Mouse (Mus musculus) stomach, postnatal 0 days (tissue): ENCODE results near the gene Phip. TPM values are rescaled to one million over a fixed set of nuclear protein-coding genes. Genes with fewer than 3 reads are reported as not detected.

Experiments
- ATAC-seq: fragments of 200-750 bp; cut with Nextera tagmentation; 2 replicates; pipeline ENCODE4 v1.8.0; 2017; ENCODE audit not compliant: low FRiP score, low TSS enrichment
- DNase-seq: peaks from one replicate; pipeline ENCODE4 v3.0.0-alpha.2; 2016; ENCODE audit warnings: low spot score
- H3K27ac ChIP-seq: fragments of 300-500 bp; sonication (generic); replicated peaks from 2 replicates; pipeline ENCODE4 v1.5.1; 2014; ENCODE audit warnings: mild to moderate bottlenecking, control low read depth
- H3K27me3 ChIP-seq: fragments of 300-500 bp; sonication (generic); 2 replicates; pipeline ENCODE4 v1.6.1; 2014; ENCODE audit warnings: low read length; ENCODE audit not compliant: control insufficient read depth, insufficient read depth
- H3K36me3 ChIP-seq: fragments of 300-500 bp; sonication (generic); 2 replicates; pipeline ENCODE4 v1.6.1; 2014; ENCODE audit warnings: low read length, mixed read lengths; ENCODE audit not compliant: control insufficient read depth, insufficient read depth
- H3K4me1 ChIP-seq: fragments of 300-500 bp; sonication (generic); replicated peaks from 2 replicates; pipeline ENCODE4 v1.6.1; 2014; ENCODE audit warnings: antibody characterized with exemption; ENCODE audit not compliant: control insufficient read depth, insufficient read depth
- H3K4me2 ChIP-seq: fragments of 300-500 bp; sonication (generic); replicated peaks from 2 replicates; pipeline ENCODE4 v1.6.1; 2014; ENCODE audit warnings: low read depth, mild to moderate bottlenecking, control low read depth, moderate library complexity
- H3K4me3 ChIP-seq: fragments of 300-500 bp; sonication (generic); 2 replicates; pipeline ENCODE4 v1.5.1; 2014; ENCODE audit warnings: low read depth, low read length, control low read depth
- H3K9ac ChIP-seq: fragments of 300-500 bp; sonication (generic); 2 replicates; pipeline ENCODE4 v1.6.1; 2014; ENCODE audit warnings: mild to moderate bottlenecking, low read length, control low read depth, mixed read lengths
- H3K9me3 ChIP-seq: fragments of 300-500 bp; sonication (generic); 2 replicates; pipeline ENCODE4 v1.6.1; 2016; ENCODE audit warnings: low read length; ENCODE audit not compliant: control insufficient read depth
- CTCF ChIP-seq: IDR thresholded peaks from 2 replicates; pipeline ENCODE4 v1.5.1; 2016; ENCODE audit warnings: antibody characterized with exemption, low read depth, mild to moderate bottlenecking, moderate library complexity
- EP300 ChIP-seq: optimal IDR thresholded peaks from 2 replicates; pipeline ENCODE3; 2016; ENCODE audit warnings: antibody characterized with exemption
- WGBS: fragments of 180-500 bp; shearing (Covaris S2); extraction: QIAGEN DNeasy Blood & Tissue Kit; methylation state at CpG from one replicate; pipeline ENCODE4 v1.1.7; 2014; 5-methylcytosine and 5-hydroxymethylcytosine counted together
- polyA plus RNA-seq: library from polyadenylated mRNA; unstranded; fragments of >200 nt; fragmentation: Nextera tagmentation; extraction: Ambion mirVana; gene quantifications from 2 replicates; pipeline ENCODE4 v1.2.1, GENCODE M21; 2015

Phip gene
- polyA plus RNA-seq, 1 experiment from 2014 or later = 22.1 TPM

- H3K4me1 ChIP-seq = no peaks in the 10 kb centered on the region
- peaks cover 4% of the 10 kb centered on the region; the same call in 1 of the 2 replicates for H3K36me3 ChIP-seq
- H3K9ac ChIP-seq = no peak overlapping the region
- no peaks in the 10 kb centered on the region for H3K27me3 ChIP-seq
- DNase-seq = no peak
- H3K4me3 ChIP-seq = no peak overlapping the region
- H3K27ac ChIP-seq = no peak overlapping the region
- TF ChIP-seq CTCF (no peak), EP300 (no peak)
- no peak overlapping the region for H3K4me2 ChIP-seq
- no peaks in the 10 kb centered on the region for H3K9me3 ChIP-seq
- ATAC-seq = no peak
- 57% methylated on average over 3 of the region's 3 CpGs for WGBS
Observed at GRCm38 (mm10) chr9:82867698-82868097, 107.6 kb downstream of the Phip start.

- H3K36me3 ChIP-seq = no peaks in the 10 kb centered on the region
Observed at GRCm38 (mm10) chr9:82866121-82866520, 109.2 kb downstream of the Phip start.

GRCm38 (mm10) chr9:82861775-82862430 is 113.4 kb downstream of the Phip start:
- 88% methylated on average over 3 of the region's 3 CpGs for WGBS
- ATAC-seq = no peak
- no peak for DNase-seq
- Histone ChIP-seq H3K27me3 (no peaks in the 10 kb centered on the region), H3K36me3 (no peaks in the 10 kb centered on the region), H3K4me1 (no peaks in the 10 kb centered on the region), H3K9ac (no peak overlapping the region), H3K9me3 (no peaks in the 10 kb centered on the region), H3K4me2 (no peak overlapping the region), H3K27ac (peak overlapping the region; percentile 30; the same call in 1 of the 2 replicates), H3K4me3 (no peak overlapping the region)
- no peak for TF ChIP-seq EP300
- no peak for TF ChIP-seq CTCF

More at GRCm38 (mm10) chr9:82866121-82866520, 109.2 kb downstream of the Phip start:
- DNase-seq (no peak), ATAC-seq (no peak)
- Histone ChIP-seq H3K4me2 (no peak overlapping the region), H3K27me3 (no peaks in the 10 kb centered on the region), H3K4me1 (no peaks in the 10 kb centered on the region), H3K27ac (no peak overlapping the region), H3K9ac (no peak overlapping the region), H3K4me3 (no peak overlapping the region), H3K9me3 (no peaks in the 10 kb centered on the region)
- 65% methylated on average over 1 of the region's 1 CpGs for WGBS
- TF ChIP-seq CTCF (no peak), EP300 (no peak)

DNA sequence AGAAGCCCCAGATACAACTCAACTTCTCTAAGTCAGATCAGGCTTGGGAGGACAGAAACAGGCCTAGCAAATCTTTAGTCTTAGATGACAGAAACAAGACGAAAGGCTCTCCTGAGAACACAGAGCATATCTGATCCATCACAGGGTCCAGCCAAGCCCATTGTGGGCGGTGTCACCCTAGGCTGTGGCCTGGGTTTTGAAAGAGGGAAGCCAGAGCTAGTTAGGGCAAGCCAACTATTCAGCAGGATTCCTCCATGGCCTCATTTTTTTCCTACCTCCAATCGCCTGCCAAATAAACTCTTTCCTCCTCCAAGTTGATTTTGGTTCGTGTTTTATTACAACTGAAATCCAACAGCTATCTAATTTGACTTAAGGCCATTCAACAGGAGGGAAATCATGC is 114.0 kb downstream of the Phip start:
- DNase-seq (no peak), ATAC-seq (peak; percentile 51; the same call in 1 of the 2 replicates)
- H3K4me1 ChIP-seq = no peaks in the 10 kb centered on the region
- WGBS = 38% methylated on average over 4 of the region's 4 CpGs
- no peak overlapping the region for H3K4me3 ChIP-seq
- no peaks in the 10 kb centered on the region for H3K36me3 ChIP-seq
- no peak overlapping the region for H3K9ac ChIP-seq
- no peaks in the 10 kb centered on the region for H3K9me3 ChIP-seq
- no peaks in the 10 kb centered on the region for H3K27me3 ChIP-seq
- H3K4me2 ChIP-seq = no peak overlapping the region
- peak overlapping the region; percentile 30; the same call in 1 of the 2 replicates for H3K27ac ChIP-seq
- TF ChIP-seq EP300 = no peak
- no peak for TF ChIP-seq CTCF

DNA sequence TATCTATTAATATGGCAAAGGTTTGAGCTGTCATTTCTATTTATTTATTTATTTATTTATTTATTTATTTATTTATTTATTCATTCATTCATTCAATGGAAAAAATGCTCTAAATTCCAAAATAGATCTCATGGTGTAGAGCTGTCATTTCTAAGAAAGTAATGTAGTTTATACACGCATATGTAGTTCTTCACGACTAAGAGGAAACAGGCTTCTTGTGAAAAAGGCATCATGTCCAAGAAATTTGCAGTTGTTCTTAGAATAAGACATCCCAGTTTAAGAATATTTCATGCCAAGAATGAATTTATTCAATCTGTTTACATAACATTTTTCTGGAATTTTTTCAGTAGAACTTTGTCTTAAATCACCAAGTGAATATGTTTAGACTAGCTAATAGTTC is 114.5 kb downstream of the Phip start:
- 53% methylated on average over 2 of the region's 2 CpGs for WGBS
- no peak for DNase-seq
- Histone ChIP-seq H3K36me3 (no peaks in the 10 kb centered on the region), H3K4me1 (no peaks in the 10 kb centered on the region), H3K4me3 (no peak overlapping the region), H3K9me3 (no peaks in the 10 kb centered on the region), H3K27me3 (no peaks in the 10 kb centered on the region), H3K9ac (no peak overlapping the region), H3K4me2 (no peak overlapping the region), H3K27ac (no peak overlapping the region)
- ATAC-seq = no peak
- TF ChIP-seq CTCF (no peak), EP300 (no peak)

DNA sequence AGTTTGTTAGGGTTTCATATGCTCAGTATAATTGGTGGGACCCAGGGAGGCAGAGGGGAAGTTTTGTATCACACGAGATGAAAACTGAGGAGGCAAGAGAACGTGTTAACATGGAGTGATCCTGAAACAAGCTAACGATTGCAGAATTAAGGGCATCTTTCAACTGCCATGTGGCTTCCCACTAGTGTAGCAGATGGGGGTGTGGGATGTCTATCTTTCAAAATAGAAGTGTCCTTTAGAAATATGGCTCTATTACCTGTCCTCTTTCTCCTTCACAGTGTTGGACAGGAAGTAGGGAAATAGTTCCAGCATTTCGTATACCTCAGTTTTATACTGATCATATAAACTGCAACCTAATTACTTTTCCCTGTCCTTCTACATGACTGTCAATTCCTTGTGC is 119.1 kb downstream of the Phip start:
- whole genome bisulfite sequencing = 82% methylated on average over 4 of the region's 4 CpGs

More for the DNA sequence above, 119.1 kb downstream of the Phip start:
- DNase-seq (no peak), ATAC-seq (no peak)
- H3K4me2 ChIP-seq = no peak overlapping the region
- TF ChIP-seq EP300 = no peak
- no peak for TF ChIP-seq CTCF
- H3K27me3 ChIP-seq = no peaks in the 10 kb centered on the region
- H3K4me1 ChIP-seq = no peaks in the 10 kb centered on the region
- no peak overlapping the region for H3K27ac ChIP-seq
- H3K9me3 ChIP-seq = no peaks in the 10 kb centered on the region
- H3K9ac ChIP-seq = no peak overlapping the region
- H3K36me3 ChIP-seq = no peaks in the 10 kb centered on the region
- H3K4me3 ChIP-seq = no peak overlapping the region
